Mouse (Mus musculus) brown adipose tissue, adult 24 weeks (tissue): ENCODE measurements around the gene A26c2. TPM values are rescaled to one million over a fixed set of nuclear protein-coding genes. Genes with fewer than 3 reads are reported as not detected.

Experiments used
- H3K27ac ChIP-seq: fragments of 200-500 bp; replicated peaks from 2 replicates; pipeline ENCODE4 v1.5.1; 2012; ENCODE audit warnings: low read depth, mild to moderate bottlenecking, low read length
- H3K4me1 ChIP-seq: fragments of 200-500 bp; 2 replicates; pipeline ENCODE4 v1.6.1; 2012; ENCODE audit warnings: low read length, mixed read lengths; ENCODE audit not compliant: control insufficient read depth, insufficient read depth, insufficient read length
- H3K4me3 ChIP-seq: fragments of 200-500 bp; 2 replicates; pipeline ENCODE4 v1.5.1; 2012; ENCODE audit warnings: low read depth, mild to moderate bottlenecking, low read length, moderate library complexity; ENCODE audit not compliant: insufficient read depth
- polyA plus RNA-seq: library from polyadenylated mRNA; stranded (reverse); fragments of >200 nt; gene quantifications from 2 replicates; pipeline ENCODE4 v1.2.4, GENCODE M21; 2012; ENCODE audit not compliant: missing spikeins, insufficient read depth, insufficient read length

The A26c2 gene
- polyA plus RNA-seq, result not detected in 2 replicates

DNA sequence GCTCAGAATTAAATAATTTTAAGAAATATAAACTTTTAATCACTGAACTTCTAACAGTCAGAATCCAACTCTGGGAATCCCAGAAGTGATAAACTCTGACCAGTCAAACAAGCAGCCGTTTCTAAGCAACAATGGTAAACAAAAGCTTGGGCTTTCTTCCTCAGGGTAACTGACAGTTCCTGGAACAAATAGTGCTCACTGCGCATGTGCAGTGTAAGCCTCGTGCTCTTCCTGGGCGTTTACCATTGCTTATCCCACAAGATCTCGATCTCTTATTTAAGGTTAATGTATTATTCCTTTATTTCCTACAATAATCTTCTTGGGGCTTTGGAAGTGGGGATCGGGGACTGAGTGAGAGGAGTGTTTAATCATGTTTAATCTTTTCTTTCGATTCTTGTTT is at the start of gene A26c2:
Gene A26c2 (minus strand): TSS at position 101 of the 400 bp plus-strand sequence.
- no peak within 1 kb of the TSS for H3K4me3 ChIP-seq
- H3K4me1 ChIP-seq, result no peaks in the 10 kb centered on the region

DNA sequence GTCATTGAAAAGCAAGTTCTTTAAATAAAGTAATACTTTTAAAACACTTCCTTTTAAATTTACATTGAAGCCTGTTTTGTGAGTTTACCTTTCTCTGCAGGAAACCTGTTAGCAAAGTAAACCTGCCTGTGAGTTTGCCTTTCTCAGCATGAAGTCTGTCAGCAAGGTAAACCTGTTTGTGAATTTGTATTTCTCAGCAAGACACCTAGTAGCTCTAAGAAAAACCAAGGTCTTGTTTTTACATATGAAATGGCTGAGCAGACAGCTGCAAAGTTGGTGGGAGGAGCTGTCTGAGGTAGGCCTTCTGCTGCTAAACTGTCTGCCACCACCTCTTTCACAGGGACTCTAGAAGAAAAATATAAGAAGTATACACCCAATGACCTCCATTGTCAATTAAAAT is 28.0 kb upstream of the A26c2 start:
- H3K4me1 ChIP-seq, result no peaks in the 10 kb centered on the region
- H3K27ac ChIP-seq, result no peak overlapping the region
- H3K4me3 ChIP-seq, result no peak overlapping the region

More for the DNA sequence above, at the start of gene A26c2:
- no peak within 1 kb of the TSS for H3K27ac ChIP-seq
